Mouse (Mus musculus): ENCODE results near the gene Inca1. TPM values are rescaled to one million over a fixed set of nuclear protein-coding genes. Genes with fewer than 3 reads are reported as not detected.

The Inca1 gene
- total RNA-seq, 2 experiments from 2014 or later: 1.8 to 3.0 TPM

GRCm38 (mm10) chr11:70638714-70639278 is 61.2 kb downstream of the Inca1 start, which contains the start of gene Gp1ba:
TSS of gene Gp1ba (plus strand) at chr11:70639122.
- Histone ChIP-seq H3K27ac (no peak within 1 kb of the TSS), H3K4me3 (no peak within 1 kb of the TSS)
- TF ChIP-seq CTCF (IDR thresholded peaks at IDR 0.05): no peak
- intact Hi-C loops (cut with DNase I): no loop called here
- DNase-seq (ENCODE audit: extremely low spot score in 1 of 2, low spot score in 2 of 2): no peak

Small RNA genes lying within 50 kb of the gene (microRNA-seq; reads per million reads assigned to microRNA genes)
- gene Mir6925: 0 to 0.24 reads per million in 2 experiments

Other genes with a start within 250 kb of the Inca1 start
- 10 to 100 TPM; 13.2 to 14.8 TPM for gene Med11, start 248.2 kb downstream of the Inca1 start, total RNA-seq (2021)
- under 1 TPM; 0.36 to 0.44 TPM for gene Zmynd15, start 240.7 kb downstream of the Inca1 start, total RNA-seq (2021)
- 1 to 10 TPM; 1.2 to 1.4 TPM for gene Cxcl16, start 240.2 kb downstream of the Inca1 start, total RNA-seq (2021)
- gene Tm4sf5, start 194.9 kb downstream of the Inca1 start, total RNA-seq (2021): 1 to 10 TPM in 1 of 2 experiments, not detected in 1; 1.1 TPM
- not detected for gene Vmo1, start 185.5 kb downstream of the Inca1 start, total RNA-seq (2021)
- gene Gltpd2, start 181.0 kb downstream of the Inca1 start, total RNA-seq (2021): not detected
- gene Psmb6, start 174.8 kb downstream of the Inca1 start, total RNA-seq (2021): 100 to 1,000 TPM; 164 to 169 TPM
- not detected for gene Gm40193, start 167.2 kb downstream of the Inca1 start, total RNA-seq (2021)
- gene Pld2, start 160.1 kb downstream of the Inca1 start, total RNA-seq (2021): 10 to 100 TPM; 12.8 to 13.6 TPM
- 100 to 1,000 TPM; 411 to 445 TPM for gene Mink1, start 137.3 kb downstream of the Inca1 start, total RNA-seq (2021)
- under 1 TPM; 0.61 TPM for gene 4930544D05Rik, start 84.3 kb downstream of the Inca1 start, total RNA-seq (2021)
- not detected for gene Chrne, start 80.9 kb downstream of the Inca1 start, total RNA-seq (2021)
- not detected for gene Gp1ba, start 61.0 kb downstream of the Inca1 start, total RNA-seq (2021)
- gene Rnf167, start 52.9 kb downstream of the Inca1 start, total RNA-seq (2021): 10 to 100 TPM; 81.7 to 86.9 TPM
- 100 to 1,000 TPM; 107 to 117 TPM for gene Slc25a11, start 52.7 kb downstream of the Inca1 start, total RNA-seq (2021)
- 100 to 1,000 TPM; 207 to 224 TPM for gene Pfn1, start 45.5 kb downstream of the Inca1 start, total RNA-seq (2021)
- gene Eno3, start 43.0 kb downstream of the Inca1 start, total RNA-seq (2021): 10 to 100 TPM in 1 of 2 experiments, 1 to 10 TPM in 1; 9.8 to 10.6 TPM
- 10 to 100 TPM; 52.2 to 56.7 TPM for gene Spag7, start 30.7 kb downstream of the Inca1 start, total RNA-seq (2021)
- 100 to 1,000 TPM; 238 to 261 TPM for gene Camta2, start 12.1 kb downstream of the Inca1 start, total RNA-seq (2021)
- 10 to 100 TPM; 58.1 to 60.7 TPM for gene Kif1c, start 393 bp upstream of the Inca1 start, total RNA-seq (2021)
- 10 to 100 TPM; 18.2 to 19.5 TPM for gene Zfp3, start 64.1 kb upstream of the Inca1 start, total RNA-seq (2021)
- not detected for gene Scimp, start 112.4 kb upstream of the Inca1 start, total RNA-seq (2021)
- gene Rabep1, start 144.6 kb upstream of the Inca1 start, total RNA-seq (2021): 100 to 1,000 TPM; 125 to 132 TPM

Data from left cerebral cortex, adult 2 months (tissue).